Mouse (Mus musculus): ENCODE results near the gene Ttk.

Gene Ttk

DNA sequence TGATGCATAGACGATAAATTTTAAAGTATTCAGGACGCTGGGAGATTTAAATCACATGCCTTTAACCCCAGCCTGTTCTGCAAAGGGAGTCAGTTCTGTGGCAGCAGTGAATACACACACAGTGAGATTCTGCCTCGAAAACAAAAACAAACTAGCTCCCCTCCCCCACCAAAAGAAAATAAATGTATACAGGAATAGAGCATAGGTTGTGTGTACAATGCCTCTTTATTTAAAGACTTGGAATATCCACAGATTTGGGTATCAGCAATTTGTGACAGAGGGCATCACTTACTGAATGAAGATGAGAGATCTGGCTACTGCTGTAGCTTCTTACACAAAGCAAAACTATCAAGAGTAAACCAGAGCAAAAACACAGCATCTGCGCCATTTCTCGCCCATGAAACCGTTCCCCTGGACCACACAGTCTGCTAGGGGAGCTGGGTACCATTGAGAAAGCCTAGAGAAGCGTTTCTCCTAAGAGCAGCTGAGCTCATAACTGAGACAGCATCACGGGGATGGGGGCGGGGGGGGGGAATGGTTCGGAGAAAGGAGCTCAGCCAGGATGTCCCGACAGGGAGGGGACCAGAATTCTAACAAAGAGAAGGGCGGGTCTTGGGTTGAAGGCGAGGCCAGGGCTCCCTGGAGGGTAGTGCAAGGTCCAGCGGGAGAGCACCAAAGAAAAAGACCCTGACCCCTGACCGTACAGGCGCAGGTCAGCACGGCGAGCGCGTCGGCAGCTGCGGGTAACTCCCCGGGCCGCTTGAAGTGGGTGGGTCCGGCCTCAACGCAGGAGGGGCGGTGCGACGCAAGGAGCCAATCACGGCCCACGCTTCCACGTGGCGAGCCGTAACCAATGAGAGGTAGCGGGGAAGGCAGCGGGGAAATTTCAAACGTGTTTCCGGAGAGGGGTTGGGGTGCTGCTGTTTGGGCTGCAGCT lies at the start of gene Ttk:
Gene Ttk (plus strand): TSS at position 879 of the 937 bp plus-strand sequence.
- peak; percentile 85 for DNase-seq (ENCODE audit: low spot score)

DNA sequence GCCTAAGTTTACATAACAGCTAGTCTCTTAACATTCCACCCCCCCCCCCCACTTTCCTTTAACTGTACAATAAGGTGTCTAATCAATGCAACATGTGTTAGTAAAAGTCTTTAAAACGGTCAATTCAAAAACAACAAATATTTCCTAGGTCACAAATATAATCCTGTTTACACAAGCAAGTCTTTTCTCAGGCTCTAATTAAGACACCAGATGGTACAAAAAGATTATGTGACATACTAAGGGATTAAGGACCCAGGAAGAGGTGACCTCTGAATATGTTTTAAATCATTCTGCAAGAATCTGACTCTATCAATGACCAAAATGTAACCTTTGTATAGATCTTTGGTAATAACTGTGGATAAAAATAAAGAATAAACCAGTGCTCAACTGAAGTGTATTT lies 49.0 kb upstream of the Ttk start:
- no peak for DNase-seq (ENCODE audit: low spot score)

DNA sequence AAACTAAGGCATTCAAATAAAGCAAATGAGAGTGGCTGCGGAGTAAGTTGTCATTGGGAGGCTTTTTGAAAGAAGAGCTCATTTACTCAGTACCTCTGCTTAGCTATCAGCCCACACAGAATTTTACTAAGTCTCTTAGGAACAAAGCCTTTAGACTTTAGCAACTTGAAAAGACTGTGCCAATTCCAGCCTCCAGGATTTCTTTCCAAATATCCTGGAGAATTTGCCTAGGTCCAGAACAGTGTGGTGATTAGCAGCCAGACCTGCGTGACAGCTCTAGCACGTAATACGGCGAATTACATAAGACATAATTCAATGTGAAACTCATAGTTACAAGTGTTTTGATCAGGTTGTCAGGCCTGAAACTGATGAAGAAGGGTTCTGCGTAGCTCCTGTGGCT lies 45.2 kb upstream of the Ttk start:
- no peak for DNase-seq (ENCODE audit: low spot score)

DNA sequence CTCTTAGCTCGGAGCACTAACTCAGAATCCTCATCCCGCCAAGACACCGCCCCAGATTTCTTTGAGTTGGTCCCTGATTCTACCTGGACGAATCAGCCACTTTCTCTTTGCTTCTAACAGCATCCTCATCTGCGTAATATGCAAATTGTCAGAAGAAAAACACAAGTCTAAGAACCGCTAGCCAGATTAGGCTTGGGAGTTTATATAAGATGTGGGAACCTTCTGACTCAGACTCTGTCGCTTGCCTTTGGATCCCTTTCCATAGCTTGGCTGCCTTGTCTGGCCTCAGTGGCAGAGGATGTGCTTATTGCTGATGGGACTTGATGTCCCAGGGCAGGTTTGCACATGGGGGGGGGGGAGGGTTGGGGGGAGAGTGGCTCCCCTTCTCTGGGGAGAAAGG lies 37.6 kb upstream of the Ttk start:
- DNase-seq (ENCODE audit: low spot score), result no peak

GRCm38 (mm10) chr9:83797898-83798297 lies 36.6 kb upstream of the Ttk start:
- no peak for DNase-seq (ENCODE audit: low spot score)

DNA sequence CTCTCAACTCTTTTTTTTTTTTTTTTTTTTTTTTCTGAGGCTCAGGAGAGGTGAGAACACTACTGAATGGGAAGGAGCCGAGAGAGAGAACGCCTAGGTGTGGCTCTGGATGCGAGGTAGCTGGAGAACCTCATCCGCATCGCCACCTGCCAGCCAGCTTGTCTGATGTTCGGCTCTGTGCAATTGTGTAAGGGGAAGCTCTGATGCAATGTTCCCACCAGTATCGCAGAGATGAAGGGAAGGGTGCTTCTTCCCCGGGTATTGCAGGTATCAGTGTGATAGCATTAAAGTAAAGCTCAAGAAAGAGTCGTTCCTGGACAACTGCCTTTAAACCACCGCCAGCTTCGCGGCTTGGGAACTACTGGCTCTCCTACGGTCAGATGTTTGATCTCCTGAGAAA lies 30.1 kb upstream of the Ttk start:
- DNase-seq (ENCODE audit: low spot score), result no peak

- no peak for DNase-seq (ENCODE audit: low spot score)
Observed at GRCm38 (mm10) chr9:83805164-83805976, 29.1 kb upstream of the Ttk start.

DNA sequence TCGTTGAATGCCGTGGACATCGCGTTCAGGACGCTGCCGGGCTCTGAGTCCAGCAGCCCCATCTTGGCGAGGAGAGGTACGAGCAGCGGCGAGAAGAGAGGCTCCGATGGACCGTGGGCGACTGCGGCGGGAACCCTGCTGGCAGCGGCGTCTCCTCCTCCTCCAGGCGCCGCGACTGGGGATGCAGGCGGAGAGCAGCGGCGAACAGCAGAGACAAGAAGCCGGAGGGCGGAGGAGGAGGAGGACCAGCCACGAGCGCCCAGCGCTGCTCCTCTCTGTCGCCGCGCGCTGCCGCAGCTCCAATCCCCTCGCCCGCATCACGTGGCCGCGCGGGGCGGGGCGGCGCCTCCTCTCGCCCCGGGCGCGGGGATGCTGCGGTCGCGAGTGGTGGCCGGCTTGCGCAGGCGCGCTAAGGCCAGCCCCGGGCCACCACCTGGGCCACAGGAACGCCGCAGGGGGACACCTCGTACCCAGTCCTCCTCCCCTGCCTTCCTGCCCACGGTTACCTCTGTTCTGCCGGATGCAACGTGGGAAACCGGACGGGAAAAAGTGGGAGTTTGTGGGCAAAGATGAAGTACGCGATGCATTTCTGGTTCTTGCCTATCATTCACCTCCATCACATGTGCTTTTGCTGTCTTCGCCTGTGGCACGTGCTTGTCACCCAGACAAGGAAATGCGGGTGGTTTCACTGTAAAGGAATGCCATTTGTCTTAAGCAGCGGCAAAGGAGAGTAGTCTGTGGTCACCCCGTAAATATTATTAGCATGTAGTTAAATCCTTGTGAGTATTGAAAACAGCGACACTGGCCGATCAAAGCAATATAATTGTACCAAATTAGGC lies 28.3 kb upstream of the Ttk start, which contains the start of gene Elovl4:
Gene Elovl4 (minus strand): TSS at position 301 of the 839 bp plus-strand sequence.
- peak; percentile 78 for DNase-seq (ENCODE audit: low spot score)

DNA sequence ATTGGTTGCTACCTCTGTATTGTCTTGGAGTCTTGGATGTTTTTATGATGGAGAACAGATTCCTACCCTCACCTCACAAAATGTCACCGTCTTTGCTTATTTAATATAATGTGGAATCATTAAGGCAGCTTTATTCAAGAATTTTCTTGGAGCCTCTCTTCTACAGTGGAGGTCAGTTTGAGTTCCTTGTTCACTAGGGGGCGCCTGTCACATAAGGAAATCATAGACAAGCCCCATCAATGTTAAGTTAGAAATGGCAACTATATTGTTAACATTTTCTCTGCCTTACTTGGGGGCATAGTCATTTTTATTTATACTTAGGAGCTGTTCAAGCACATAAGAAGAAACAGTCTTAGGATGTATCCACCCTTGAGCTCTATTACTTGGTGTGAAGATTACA lies 26.9 kb upstream of the Ttk start:
- DNase-seq (ENCODE audit: low spot score), result peak; percentile 47

GRCm38 (mm10) chr9:83819188-83819587 lies 15.3 kb upstream of the Ttk start:
- DNase-seq (ENCODE audit: low spot score), result no peak

DNA sequence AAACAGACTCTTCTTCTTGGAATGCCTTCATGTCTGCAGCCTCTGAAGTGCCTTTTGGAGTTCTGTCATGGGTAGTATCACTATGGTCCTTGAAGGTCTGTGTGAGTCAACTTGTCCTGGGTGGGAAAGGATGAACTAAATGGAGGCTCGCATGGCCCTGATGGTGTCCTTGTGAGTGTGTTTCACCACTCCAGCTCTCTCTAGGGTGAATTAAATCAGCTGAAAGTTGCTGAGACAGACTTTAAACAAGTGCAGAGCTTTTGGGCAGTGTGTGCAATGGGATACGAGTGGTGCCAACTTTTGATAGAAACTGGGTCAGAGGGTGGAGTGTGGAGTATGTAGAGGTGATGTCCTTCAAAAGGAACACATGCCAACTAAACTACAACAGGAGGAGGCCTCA lies 13.5 kb upstream of the Ttk start:
- DNase-seq (ENCODE audit: low spot score), result no peak

DNA sequence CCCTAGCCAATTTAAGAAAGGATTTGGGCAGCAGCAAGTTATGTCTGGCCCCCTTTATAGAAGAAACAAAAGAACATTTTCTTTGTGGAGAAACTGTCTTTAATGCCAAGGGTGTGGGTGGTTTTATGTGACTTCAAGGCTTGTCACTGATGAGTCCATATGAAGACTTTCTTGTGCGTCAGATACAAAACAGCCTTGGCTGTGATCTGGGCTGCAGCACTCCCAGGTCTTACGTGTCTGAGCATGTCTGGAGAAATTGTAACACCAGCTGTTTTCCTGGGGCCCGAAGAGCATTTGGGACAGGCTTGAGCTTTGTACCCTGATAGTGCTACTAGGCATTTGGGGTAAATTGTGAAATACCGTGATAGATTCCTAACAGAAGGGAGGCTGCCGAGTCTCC lies 11.6 kb upstream of the Ttk start:
- DNase-seq (ENCODE audit: low spot score), result no peak

DNA sequence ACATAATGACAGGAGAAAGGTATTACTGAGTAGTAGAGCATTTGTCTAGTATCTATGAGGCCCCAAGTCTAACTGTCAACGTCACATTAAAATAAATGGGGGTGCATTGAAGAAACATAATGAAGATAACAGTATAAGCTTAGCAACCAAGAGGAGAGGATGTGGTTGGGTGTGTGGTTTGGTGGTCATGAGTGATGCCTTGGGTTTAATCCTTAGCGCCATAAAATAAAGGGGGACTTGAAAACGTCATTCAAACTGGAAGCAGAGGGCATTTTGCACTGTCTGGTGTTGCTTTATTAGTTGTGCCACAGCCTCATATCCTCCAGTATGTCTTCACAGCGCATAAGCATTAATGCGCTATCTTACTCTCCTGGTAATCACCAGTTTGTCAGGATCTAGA lies 4.6 kb upstream of the Ttk start:
- DNase-seq (ENCODE audit: low spot score), result no peak

DNA sequence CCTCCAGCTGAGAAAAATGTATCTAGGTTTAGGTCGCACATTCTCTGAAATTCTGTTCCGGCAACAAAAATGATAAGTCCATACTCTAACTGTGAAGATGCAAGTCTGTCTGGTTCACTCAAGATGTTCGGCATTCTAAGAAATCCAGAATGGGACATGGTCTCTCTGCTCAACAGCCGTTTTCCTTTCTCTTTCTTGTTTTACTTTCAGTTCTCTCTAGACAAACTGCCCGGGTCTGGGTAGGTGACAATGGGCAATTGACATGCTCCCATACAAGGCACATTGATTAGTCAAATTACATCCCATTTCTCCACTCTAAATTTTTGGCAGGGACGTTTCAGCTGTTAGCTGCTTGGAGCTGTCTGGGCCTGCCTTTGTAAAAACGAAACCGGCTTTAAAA lies 3.3 kb upstream of the Ttk start:
- no peak for DNase-seq (ENCODE audit: low spot score)

DNA sequence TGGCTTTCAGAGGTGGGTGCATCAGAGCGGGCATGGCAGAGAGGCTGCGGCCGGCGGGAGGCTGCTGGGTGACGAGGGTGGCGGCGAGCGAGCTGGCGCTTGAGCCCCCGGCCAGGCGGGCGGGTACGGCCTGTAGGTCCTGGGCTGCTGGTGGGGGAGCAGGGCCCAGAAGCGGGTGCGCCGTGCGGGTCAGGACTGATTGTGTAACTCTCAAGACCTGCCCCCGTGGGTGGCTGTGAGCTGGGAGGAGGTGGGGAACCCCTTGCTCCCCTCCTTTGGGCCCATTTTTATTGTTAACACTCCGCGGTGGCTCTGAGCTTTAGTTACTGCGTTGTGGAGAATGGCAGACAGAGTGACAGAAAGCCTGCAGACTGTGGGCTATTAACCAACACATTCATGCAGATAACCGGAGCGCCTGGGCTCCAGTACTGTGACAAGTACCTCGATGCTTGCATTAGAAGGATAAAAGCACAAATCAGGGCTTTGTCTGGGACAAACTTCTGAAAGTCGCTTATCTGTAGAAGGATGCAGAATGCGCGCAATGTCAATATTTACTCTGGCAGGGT lies 342 bp downstream of the Ttk start:
- no peak for DNase-seq (ENCODE audit: low spot score)

- DNase-seq (ENCODE audit: low spot score), result no peak
Observed at GRCm38 (mm10) chr9:83852464-83852863, 18.0 kb downstream of the Ttk start.

DNA sequence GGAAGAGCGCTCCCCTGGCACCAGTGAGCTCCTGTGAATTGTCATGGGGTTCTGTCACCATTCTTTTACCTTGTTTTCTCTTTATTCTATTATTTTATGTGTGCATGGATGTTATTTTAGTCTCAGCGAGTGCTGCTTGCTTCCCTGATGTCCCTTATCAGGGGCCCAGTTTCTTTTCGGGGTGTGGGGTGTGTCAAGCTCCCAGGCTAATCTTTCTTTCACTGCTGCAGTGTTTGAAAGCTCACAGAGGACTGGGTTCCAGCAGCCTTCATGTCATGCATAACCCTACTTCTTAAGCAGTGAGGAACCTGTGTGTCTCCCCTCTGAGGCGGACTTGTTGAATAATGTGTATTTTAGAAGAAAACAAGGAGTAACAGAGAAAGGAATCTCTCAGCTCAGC lies 30.7 kb downstream of the Ttk start:
- DNase-seq (ENCODE audit: low spot score), result no peak

DNA sequence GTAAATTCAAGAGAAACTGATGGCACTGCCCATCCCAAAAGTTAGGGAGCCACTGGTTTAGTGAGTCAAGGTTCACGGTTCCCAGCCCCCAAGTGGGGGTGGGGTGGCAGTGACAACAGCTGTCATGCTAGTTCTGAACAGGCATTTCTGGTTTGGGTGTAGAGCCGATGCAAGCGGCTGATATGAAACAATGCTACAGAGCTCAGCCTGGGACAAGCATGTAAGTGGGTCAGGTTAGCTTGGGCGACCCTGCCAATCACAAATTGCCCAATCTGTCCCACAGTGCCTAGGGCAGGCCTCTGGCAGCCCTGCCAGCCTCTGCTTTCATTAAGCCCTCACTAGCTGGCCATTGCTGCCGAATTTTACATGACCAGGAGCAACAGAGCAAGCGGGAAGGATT lies 47.7 kb downstream of the Ttk start:
- no peak for DNase-seq (ENCODE audit: low spot score)

DNA sequence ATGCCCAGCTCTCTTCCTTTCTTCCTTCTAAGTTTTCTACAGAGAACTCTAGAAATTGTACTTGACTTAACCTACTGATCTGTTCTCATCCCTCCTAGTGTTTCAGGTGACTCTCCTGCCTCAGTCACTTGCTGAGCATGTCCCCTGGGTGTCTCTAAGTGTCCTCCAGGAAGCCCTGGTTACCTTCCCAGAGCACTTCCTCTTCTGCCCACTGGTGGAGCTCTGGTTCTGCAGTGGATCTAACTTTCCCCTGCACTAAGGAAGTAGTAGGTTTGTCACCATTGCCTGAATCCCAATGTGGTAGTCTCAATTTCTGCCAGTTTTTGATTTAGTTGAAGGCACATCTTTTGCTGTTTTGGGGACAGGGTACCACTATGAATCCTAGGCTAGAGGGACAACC lies 51.7 kb downstream of the Ttk start:
- DNase-seq (ENCODE audit: low spot score), result no peak

- DNase-seq (ENCODE audit: low spot score), result no peak
Observed at GRCm38 (mm10) chr9:83888214-83888613, 53.7 kb downstream of the Ttk start.

- no peak for DNase-seq (ENCODE audit: low spot score)
Observed at GRCm38 (mm10) chr9:83893073-83893472, 58.6 kb downstream of the Ttk start.

Data from left cerebral cortex, adult 11 months (tissue).